In genomic region chr12:98884515-98884914, GRCm38 (mm10) we compare ENCODE assay signal across 14 mouse cellular contexts. TPM values are rescaled to one million over a fixed set of nuclear protein-coding genes. Genes with fewer than 3 reads are reported as not detected.
A peak's percentile ranks its signal among the peaks of the same experiment; 100 is the strongest.
DNase-seq lines count a peak whose midpoint lies in the region; ATAC-seq and TF ChIP-seq lines count a peak whose summit lies in the region.
"Had no signal": no experiment of that assay in that cellular context is flagged by ENCODE, and none has a peak within 500 bp of the region (broad histone marks: within the 10 kb centered on the region; RNA-seq: fewer than 3 reads in every experiment).

No protein-coding gene starts in this region.

- no peaks in the 10 kb centered on the region for H3K36me3 ChIP-seq in liver, adult 2 months (ENCODE audit: control insufficient read depth, insufficient read depth, low read length)
- H3K36me3 ChIP-seq in liver, embryonic 12.5 days: no peaks in the 10 kb centered on the region
- H3K36me3 ChIP-seq: hindbrain, embryonic 15.5 days; limb, embryonic 15.5 days had no signal

- no peak overlapping the region for H3K9ac ChIP-seq in liver, adult 2 months (ENCODE audit: low read depth, low read length)
- H3K9ac ChIP-seq in liver, embryonic 12.5 days: no peak overlapping the region
- H3K9ac ChIP-seq: hindbrain, embryonic 15.5 days; limb, embryonic 15.5 days; midbrain, embryonic 12.5 days had no signal

- no peak overlapping the region for H3K4me3 ChIP-seq in liver, adult 2 months (ENCODE audit: insufficient read depth, low read depth, low read length)
- no peak overlapping the region for H3K4me3 ChIP-seq in liver, embryonic 12.5 days
- H3K4me3 ChIP-seq: hindbrain, embryonic 15.5 days; limb, embryonic 15.5 days; midbrain, embryonic 12.5 days had no signal

- H3K79me2 ChIP-seq in liver, adult 2 months (ENCODE audit: control insufficient read depth, insufficient read depth, low read length): no peaks in the 10 kb centered on the region

- peak; percentile 37 for DNase-seq in embryo, embryonic 10 days (ENCODE audit: low spot score)
- DNase-seq in embryo, embryonic 9.5 days (ENCODE audit: extremely low spot score): no peak
- DNase-seq in liver, adult 2 months (ENCODE audit: extremely low read depth, low read depth, low spot score): peak; percentile 27
- peak; percentile 35 for DNase-seq in Muller cell, postnatal 12 days (ENCODE audit: inconsistent ontology term)
- DNase-seq in naive thymus-derived CD4-positive, alpha-beta T cell, adult 2 months (ENCODE audit: low read depth): peak; percentile 46
- no peak for DNase-seq in spleen, adult 18-20 months
- no peak for DNase-seq in kidney, adult 11 months
- DNase-seq: adrenal gland, adult 2 months; cerebellum, adult 11-12 months; gastrocnemius, postnatal 36 days had no signal

- no peak overlapping the region for H3K4me2 ChIP-seq in liver, embryonic 12.5 days
- H3K4me2 ChIP-seq: hindbrain, embryonic 15.5 days; limb, embryonic 15.5 days; midbrain, embryonic 12.5 days had no signal

- H3K27ac ChIP-seq in liver, adult 2 months (replicated peaks; ENCODE audit: insufficient read depth, low read depth, low read length): no peak overlapping the region
- H3K27ac ChIP-seq in liver, embryonic 12.5 days: no peak overlapping the region
- H3K27ac ChIP-seq: hindbrain, embryonic 15.5 days; limb, embryonic 15.5 days; midbrain, embryonic 12.5 days had no signal

- peak; percentile 55 for TF ChIP-seq CTCF in liver, adult 2 months (IDR thresholded peaks at IDR 0.05; ENCODE audit: low read depth, low read length)

- H3K27me3 ChIP-seq in liver, adult 2 months (ENCODE audit: control insufficient read depth, insufficient read depth, low read length): no peaks in the 10 kb centered on the region
- no peaks in the 10 kb centered on the region for H3K27me3 ChIP-seq in liver, embryonic 12.5 days (replicated peaks)
- H3K27me3 ChIP-seq: hindbrain, embryonic 15.5 days; limb, embryonic 15.5 days; midbrain, embryonic 12.5 days had no signal

- TF ChIP-seq POLR2A in liver, adult 2 months (IDR thresholded peaks at IDR 0.05; ENCODE audit: extremely low read depth, insufficient read depth, low read length): no peak

- no peaks in the 10 kb centered on the region for H3K9me3 ChIP-seq in liver, embryonic 12.5 days (replicated peaks)
- H3K9me3 ChIP-seq: hindbrain, embryonic 15.5 days; limb, embryonic 15.5 days; midbrain, embryonic 12.5 days had no signal

- WGBS in liver, adult 2 months: 11% methylated on average over 1 of the region's 1 CpGs
- WGBS in liver, embryonic 12.5 days (ENCODE audit: insufficient replicate concordance): 4% methylated on average over 1 of the region's 1 CpGs

- H3K4me1 ChIP-seq in liver, adult 2 months (ENCODE audit: control insufficient read depth, insufficient read depth, low read length): no peaks in the 10 kb centered on the region
- no peaks in the 10 kb centered on the region for H3K4me1 ChIP-seq in liver, embryonic 12.5 days
- H3K4me1 ChIP-seq: hindbrain, embryonic 15.5 days; limb, embryonic 15.5 days; midbrain, embryonic 12.5 days had no signal

- no peak for ATAC-seq in liver, embryonic 12.5 days

RNA-seq across cellular contexts. Expression of gene Eml5, which starts 16.8 kb away (rescaled TPM):
- 3.9 and 4.3 TPM in 2 replicates for total RNA-seq in liver, adult 2 months (2014; rRNA removed)
- polyA plus RNA-seq in liver, adult 2 months (2012; rRNA removed): 1.2 and 1.7 TPM in 2 replicates
- 1.0 and 1.1 TPM in 2 replicates for polyA plus RNA-seq in liver, embryonic 12.5 days (2016; fragmentation: Nextera tagmentation; extraction: Ambion mirVana)

RNA-seq across cellular contexts. Expression of gene Ttc8, which starts 35.9 kb away (rescaled TPM):
- total RNA-seq in liver, adult 2 months (2014; rRNA removed): 5.6 and 6.5 TPM in 2 replicates
- polyA plus RNA-seq in liver, adult 2 months (2012; rRNA removed): 3.8 and 6.9 TPM in 2 replicates
- polyA plus RNA-seq in liver, embryonic 12.5 days (2016; fragmentation: Nextera tagmentation; extraction: Ambion mirVana): 4.6 TPM in 2 replicates

Comparison
In these comparisons a context has a peak if more than half of its experiments do, and no peak if none do; other contexts are left out.
1. DNase-seq: peak in embryo, embryonic 10 days (single experiment), liver, adult 2 months (single experiment), Muller cell, postnatal 12 days (single experiment) and naive thymus-derived CD4-positive, alpha-beta T cell, adult 2 months (single experiment); none in embryo, embryonic 9.5 days (single experiment), spleen, adult 18-20 months (0 of 2) and kidney, adult 11 months (single experiment).